Mouse (Mus musculus): Measurements from ENCODE around the gene Olfr1176.

The Olfr1176 gene

GRCm38 (mm10) chr2:88336421-88336820, at the start of gene Olfr1176:
Olfr1176 (plus strand) TSS chr2:88336721.
- no peak for DNase-seq (ENCODE audit: low spot score in 2 of 2)

- DNase-seq (ENCODE audit: low spot score in 2 of 2) = no peak
Observed at GRCm38 (mm10) chr2:88315035-88315434, 21.5 kb upstream of the Olfr1176 start, which contains the start of gene Olfr1174-ps. Olfr1174-ps (minus strand) TSS chr2:88315135.

- no peak for DNase-seq (ENCODE audit: low spot score in 2 of 2)
Observed at GRCm38 (mm10) chr2:88327115-88327514, 9.4 kb upstream of the Olfr1176 start, which contains the start of gene Olfr1175-ps. Olfr1175-ps (minus strand) TSS chr2:88327215.

- no peak for DNase-seq (ENCODE audit: low spot score in 2 of 2)
Observed at GRCm38 (mm10) chr2:88346392-88346791, 9.9 kb downstream of the Olfr1176 start, which contains the start of gene Olfr1177-ps. Olfr1177-ps (minus strand) TSS chr2:88346492.

GRCm38 (mm10) chr2:88356304-88356703, 19.8 kb downstream of the Olfr1176 start:
- no peak for DNase-seq (ENCODE audit: low spot score in 2 of 2)

- no peak for DNase-seq (ENCODE audit: low spot score in 2 of 2)
Observed at GRCm38 (mm10) chr2:88386762-88387161, 50.2 kb downstream of the Olfr1176 start, which contains the start of gene Olfr1178. Olfr1178 (plus strand) TSS chr2:88387062.
